Mouse (Mus musculus) mouse embryonic stem cell (cell line): ENCODE measurements around the gene Rhof.

Experiments used
- in situ Hi-C, 2 experiments: fragments of 300-500 bp; cut with MboI; formaldehyde crosslinking; loops; 1 replicate in 1 of 2; 3 replicates in 1 of 2; pipeline ENCODE4 v1.14.3; 2019 to 2020; ENCODE audit warnings: low sequenced_read_pairs in 2 of 2, low pct_unique_long_range_greater_than_20kb in 1 of 2, mixed read lengths in 1 of 2; ENCODE audit not compliant: unreplicated experiment in 1 of 2

Rhof gene

DNA sequence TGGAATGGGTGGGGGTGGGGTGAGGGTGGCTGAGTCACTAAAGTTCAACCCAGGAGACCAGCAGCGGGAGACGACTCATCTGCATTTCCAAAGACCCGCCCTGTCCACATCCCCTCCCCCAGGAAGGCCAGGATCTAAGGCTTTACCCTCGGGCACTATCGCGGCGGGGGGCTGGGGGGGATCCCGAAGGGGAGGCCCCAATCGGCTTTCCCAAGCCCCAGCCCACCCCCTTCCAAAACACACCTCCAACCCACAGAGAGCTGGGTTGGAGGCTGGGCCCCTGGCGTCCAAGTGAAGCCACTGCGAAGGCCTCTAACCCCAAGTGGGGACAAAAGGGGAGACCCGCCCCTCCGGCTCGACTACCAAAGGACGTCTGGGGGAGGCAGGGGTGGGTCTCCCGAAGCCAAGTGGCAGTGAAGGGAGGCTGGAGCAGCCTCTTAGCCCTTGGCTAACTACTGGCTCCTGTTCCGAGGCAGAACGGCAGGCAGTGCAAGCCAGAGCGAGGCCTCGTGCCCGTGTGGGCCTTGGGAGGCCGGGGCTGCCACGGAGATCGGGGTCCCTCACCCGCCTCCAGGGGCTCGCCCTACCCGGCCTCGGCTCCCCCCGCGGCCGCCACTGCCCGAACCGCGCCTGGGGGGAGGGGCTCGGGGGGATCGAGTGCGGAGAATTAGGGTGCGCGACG lies 5.9 kb upstream of the Rhof start:
- in situ Hi-C loops, result no loop called here

DNA sequence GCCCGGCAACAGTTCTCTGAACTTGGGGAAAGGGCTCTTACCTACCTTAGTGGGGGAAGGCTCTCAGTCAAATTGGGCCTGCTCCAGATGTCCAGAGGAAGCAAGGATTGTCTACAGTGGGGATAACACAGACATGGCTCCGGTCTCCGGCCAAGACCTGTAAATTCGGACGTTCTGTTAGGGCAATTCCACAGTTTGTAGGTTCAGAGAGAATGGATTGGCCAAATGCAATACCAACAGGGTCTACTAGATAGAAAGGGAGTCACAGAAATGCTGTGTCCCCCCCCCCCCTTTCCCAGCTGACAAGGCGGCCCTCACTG lies 5.4 kb upstream of the Rhof start:
- in situ Hi-C loops, result no loop called here

DNA sequence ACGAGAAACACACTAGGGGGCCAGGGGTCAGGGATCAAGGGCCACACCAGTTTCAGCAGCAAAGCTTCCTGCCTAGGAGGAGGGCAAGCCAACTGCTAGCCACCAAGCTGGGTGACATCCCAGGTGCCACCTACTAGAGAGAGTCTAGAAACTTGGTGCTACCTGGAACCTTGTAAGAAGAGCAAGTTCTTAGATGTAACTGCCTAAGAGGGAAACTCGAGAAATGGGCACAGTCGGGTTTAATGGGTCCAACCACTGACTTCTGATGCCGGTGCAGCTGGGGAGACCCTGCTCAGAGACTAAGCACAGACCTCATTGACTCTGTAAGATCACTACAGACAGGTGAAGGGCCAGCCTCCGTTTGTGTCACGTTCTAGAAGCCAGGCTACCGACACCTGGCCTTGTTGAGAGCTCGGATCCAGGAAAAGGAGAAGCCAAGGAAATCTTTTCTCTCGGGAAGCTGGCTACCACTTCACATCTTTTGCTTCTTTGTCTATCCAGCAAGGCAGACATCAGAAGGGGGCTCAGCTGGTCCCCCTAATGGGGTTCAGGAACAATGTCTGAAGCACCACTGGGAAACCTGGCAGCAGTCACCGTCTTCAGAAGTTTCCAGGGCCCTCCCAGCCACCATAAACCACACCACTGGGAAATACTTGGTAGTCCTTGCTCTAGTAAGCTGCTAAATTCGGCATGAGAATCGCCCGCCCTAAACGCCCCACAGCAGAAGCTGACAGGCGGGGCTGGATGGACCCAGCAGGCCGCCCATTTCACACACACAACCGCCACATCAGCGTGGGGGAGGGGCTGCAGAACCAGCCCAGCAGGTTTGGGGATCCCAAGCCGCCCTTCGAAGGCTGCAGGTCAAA lies 4.8 kb upstream of the Rhof start:
- in situ Hi-C loops, result no loop called here

DNA sequence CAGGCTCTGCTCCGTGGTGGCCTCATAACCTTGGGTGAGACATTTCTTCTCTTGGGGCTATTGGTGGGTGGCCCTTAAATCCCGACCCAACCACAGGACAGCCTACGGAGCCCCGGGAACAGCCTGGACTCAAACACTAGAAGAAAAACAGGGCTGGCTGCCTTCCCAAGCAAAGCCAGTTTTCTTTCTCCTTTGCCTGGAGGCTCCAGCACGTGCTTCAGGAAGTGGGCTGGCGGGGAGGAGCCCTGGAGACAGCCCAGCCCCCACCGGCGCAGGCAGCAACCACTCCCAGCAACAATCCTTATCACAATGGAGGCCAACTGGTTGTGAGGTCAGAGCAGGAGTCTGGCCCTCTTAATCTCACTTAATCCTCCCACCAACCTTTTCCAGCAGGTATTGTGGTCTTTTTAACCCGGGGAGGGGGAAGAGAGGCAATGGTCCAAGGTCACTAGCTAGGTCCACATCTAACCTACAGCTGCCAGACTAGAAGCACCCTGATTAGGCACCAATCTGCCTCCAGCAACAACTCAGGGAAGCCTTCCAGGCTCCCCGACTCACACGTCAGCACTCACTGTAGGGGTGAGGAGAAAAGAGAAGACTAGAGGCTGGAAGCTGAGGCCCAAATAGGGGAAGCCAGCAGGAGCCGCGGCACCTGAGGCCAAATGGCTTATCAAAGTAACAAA lies 4.0 kb upstream of the Rhof start:
- in situ Hi-C loops, result no loop called here

DNA sequence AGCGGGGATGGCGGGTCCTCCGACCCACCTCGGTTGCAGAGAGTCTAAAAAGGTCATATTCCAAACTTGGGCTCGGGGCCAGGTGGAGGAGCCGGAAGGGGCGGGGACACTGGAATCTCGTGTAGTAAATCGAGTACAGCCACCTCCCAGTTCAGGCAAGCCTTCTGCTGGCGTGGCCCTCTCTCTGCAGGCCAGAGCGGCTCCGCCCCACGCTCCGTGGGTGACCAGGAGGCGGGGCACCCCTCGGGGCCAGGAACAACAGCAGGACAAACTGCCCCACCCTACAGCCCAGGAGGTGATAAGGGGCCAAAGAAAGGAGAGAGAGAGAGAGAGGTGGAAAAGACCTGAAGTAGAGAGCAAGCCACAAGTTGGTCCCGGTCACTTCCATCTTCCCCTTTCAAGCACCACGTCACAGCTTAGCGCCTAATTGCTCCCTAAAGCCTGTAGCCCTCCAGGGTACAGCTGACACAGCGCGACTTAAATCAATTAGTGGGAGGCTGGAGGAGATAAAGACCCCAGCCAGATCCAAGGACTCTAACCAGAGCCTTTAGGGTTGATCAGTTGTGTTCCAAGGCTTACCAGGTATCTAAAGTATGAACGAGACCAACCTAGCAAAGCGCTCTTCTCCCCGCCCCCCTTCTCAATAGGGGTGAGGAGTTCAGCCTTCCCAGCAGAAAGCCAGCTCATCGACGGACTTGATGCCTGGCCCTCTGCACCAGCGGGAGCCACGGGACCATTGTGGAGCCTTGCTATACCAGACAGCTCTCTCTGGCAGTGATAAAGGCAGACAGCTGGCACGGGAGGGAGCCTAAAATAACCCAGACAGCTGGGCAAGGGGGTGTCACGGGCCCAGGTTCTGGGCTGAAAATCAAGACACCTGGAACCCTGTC lies 3.2 kb upstream of the Rhof start:
- in situ Hi-C loops, result no loop called here

DNA sequence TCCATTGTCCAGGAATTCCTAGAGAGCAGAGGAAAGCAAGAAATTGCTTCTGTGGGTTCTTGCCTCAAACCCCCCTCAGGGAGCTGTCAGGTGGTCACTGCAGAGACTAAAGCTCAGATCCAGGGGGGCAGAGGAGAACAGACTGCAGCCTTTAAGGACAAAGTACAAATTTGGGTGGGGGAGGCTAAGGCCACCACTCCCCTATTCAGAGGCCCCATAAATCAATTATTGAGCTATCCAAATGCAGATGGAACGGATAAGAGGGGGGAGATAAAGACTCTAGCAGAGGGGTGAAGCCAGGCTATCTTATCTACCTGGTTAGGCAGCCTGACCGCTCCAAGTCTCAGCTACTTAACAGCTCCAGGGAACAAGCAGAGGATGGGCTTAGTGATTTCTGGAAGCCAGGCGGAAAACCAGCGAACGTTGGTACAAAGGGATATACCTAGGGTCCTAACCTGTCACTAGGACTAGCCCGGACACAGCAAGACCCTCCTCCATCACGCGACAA lies 2.4 kb upstream of the Rhof start:
- in situ Hi-C loops, result no loop called here

DNA sequence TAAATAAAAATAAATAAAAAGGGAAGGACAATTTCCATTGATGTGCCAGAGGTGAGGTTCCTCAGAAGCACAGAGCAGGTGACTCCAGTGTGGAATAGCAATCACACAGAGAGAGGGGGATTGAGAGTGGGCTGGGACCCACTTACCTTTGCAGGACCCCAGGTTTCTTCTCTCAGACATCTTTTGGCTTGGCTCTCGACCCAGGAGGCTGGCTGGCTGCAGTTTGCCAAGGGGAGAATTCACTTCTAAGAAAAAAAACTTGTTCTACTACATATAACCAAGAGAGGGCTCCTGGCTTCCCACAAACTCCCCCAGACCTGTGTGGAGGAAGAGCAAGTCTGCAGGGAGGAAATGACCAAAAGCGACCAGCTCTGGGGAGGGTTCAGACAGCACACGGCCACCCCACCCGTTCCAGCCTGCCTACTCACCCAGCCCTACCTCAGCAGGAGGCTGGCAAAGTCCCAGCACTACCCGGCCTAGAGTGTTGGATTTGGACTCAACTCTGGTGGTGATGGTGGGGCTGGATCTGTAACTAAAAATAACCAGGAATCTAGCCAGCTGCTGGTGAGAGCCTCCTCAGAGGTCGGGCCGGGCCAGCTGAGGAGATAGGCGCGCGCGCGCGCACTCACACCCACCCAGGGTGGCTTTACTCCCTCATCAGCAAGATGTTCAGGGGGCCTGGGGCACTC lies 1.8 kb upstream of the Rhof start:
- in situ Hi-C loops, result no loop called here

DNA sequence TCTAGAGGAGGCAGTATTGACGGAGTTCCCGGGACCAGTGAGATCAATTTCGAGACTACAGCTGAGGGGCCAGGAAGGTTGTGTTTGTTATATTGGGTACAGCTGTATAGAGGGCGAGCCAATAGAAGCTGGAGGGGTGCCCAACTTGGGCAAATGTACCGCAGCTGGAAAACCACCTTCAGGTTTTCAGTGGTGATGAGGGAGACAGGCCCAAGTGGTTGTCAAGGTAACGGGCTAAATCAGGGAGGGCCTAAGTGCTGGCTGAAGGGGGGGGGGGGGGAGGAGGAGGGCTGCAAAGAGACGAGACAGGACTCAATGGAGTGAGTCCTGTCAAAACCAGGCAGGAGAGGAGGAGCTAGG lies 1.3 kb upstream of the Rhof start:
- in situ Hi-C loops, result no loop called here

DNA sequence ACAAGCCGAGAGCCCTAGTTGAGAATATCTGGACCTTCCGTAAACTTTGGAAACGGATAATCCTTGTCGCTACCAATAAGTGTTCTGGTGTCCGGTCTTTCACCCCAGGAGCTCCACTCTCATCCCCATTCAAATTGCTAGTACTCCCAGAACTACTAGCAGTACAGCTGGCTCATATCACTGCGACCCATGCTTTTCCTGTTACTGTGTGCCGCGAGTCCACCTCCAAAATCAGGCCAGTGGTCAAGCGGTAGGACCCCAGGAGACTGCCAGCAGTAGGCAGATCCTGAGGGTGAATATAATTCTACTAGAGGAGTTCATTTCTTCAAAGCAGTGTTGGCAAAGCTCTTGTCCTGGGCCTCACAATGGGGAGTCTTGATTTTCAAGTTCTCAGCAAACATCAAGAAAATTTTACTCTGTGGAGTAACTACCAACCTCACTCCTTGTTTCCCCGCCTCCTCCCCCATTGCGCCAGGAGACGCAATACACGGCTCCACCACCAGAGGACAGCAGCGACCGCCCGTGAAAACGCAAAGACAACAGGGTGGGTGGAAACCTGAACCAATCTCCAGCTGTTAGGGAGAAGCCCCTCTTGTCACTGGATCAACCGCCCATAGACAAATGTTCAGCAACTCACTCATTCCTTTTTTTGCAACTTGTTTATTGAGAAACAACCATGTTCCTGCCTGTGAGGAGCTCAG lies 741 bp upstream of the Rhof start:
- in situ Hi-C loops, result no loop called here

DNA sequence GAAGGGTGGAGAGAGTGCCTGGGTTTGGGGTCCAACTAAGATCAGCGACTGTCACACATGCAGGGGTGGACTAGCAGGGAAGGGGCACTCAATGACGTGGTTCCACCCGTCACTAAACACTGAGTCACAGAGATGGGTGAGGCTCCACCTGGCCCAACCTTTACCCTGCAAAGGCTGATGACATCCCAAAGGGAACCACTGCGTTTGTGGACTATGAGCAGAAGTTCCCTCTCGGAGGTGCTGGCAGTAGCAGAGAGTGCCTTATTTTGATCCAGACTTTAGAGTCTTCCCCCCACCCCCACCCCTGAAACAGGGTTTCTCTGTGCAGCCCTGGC lies 1.7 kb downstream of the Rhof start:
- in situ Hi-C loops, result no loop called here

DNA sequence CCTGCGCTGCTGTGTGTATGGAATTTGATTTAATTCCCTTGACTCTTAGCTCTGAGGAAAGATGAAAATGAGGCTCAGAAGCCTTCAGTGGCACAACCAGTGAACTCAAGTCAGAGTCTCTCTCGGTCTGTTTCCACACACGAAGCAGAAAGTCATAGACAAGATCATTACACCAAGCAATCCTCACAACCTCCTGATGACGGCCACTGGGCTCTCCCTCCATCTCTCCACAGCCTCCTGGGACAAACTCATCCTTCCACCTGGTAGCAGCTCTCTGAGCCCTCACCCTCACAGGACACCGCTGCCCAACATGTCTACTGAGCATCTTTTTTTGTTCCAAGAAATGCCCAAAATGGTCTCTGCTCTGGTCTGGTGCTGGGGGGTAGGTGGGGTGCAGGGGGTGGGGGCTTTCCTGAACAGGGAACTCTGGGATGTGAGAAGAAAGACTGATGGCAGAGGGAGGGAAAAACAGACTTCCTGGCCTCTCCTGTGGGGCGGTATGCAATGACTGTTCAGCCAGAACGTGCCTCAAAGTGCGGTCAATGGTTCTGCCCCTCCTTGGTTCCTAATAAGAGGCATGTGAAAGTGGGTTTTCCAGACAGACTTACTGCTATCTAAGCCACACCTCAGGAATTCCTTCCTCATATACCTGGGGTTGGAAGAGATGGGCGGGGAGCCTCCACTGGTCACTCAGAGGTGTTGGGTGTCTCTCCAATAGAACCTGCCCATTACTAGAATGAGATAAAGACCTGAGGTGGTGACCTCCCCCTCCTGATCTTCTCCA lies 2.3 kb downstream of the Rhof start:
- in situ Hi-C loops, result no loop called here

DNA sequence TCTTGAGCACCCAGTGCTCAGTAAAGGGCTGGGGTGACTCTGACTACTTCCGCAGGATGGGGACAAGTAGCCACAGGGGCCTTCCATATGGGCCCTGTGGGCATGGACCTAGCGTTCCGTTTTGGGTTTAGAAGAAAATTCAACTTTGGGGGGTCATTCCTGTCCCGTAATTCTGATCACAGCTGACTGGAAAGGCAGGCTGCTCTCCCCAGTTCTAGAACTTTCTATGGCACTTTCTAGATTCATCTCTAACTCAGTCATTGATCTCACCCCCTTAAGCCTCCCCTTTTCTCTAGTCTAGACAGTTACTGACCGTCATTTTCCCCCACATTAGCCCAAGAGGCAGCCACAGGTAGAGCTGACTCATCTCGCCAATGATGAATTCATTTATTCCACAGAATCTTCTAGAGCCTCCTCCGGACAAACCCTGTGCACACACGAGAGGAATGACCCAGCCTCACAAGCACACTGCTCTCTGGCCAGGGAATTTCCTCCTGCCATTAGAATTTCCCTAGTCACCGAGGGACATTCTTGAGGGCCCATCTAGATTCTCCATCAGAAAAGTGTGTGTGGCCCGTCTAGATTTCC lies 3.2 kb downstream of the Rhof start:
- in situ Hi-C loops, result no loop called here

DNA sequence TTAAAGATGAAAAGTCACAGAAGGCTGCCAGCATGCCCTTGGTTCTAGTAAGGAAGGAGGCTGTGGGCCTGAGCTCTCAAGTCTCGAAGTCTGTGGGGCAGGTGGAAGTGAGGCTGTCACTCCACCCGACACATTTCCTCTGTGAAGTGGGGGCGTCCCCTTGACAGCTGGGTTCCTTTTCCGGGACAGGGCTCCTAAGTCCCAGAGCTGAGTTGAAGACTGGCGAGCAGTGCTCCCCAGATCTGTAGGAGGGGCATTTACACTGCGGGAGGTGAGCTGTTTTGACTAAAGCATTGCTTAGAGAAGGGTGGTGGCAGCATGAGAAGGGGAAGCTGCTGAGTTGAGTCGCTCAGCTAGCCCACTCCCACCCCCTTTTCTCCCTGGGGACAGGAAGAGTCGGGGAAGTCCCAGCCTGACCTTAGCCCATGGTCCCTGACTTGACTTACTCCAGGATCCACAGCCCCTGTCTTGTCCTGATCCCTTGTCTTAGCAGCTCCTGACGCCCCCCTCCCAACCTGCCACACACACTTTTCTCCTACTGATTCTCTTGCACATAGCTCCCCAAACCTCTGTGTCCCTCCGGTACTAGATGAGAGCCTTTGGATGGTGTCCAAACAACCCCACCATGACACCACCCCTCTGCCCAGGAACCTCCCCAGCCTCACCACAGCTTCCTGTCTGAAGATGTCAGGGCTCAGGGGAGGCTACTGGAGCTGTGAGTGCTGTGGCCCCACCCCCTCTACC lies 3.9 kb downstream of the Rhof start:
- in situ Hi-C loops, result no loop called here

DNA sequence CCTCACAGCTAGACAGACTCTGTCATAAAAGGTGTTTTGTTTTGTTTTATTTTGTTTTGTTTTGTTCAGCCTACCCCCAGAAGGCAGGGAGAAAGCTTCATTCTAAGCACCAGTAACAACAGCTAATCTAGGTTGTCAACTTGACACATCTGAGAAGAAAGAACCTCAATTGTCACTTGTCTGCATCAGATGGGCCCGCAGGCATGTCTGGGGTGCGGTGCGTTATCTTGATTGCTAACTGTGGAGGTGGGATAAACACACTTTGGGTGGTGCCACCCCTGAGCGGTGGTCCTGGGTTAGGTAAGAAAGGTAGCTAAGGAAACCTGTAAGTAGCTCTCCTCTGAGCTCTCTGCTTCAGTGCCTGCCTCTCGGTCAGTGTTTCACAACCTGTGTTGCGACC lies 5.5 kb downstream of the Rhof start:
- in situ Hi-C loops, result no loop called here

DNA sequence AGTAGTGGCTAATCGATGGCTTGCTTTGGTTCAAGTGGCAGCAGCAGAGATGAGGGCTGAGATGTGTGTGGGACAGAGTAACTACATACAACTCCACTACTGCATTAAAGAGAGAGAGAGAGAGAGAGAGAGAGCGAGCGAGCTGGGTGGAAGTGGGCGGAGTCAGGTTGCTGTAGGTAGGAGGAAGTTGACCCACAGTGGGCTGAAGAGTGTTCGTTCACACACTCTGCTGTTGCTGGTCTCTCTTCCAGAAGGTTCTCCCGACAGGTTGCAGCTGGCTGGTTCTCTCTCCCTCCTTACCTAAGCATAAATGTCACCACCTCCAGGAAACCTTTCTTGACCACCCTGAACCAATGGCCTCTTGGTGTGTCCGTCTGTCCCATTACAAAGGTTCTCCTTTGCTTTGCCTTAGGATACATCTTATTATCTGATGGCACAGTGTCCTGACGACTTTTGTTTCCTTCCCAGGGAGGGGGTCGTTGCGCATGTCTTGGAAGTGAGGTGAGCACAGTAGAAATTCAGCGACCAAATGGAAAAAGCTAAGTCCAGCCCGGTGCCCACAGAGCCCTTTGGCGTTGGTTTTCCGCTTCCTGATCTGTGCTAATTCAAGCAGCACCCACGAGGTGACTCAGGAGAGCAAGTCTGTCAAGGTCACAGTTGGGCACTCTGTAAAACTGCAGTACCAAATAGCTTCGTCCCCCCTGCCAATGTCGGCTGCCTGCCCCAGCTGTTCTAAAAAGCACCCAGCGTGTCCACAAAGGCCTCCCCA lies 6.7 kb downstream of the Rhof start:
- in situ Hi-C loops, result no loop called here
